Mouse (Mus musculus): ENCODE measurements around the gene Zic3. TPM values are rescaled to one million over a fixed set of nuclear protein-coding genes. Genes with fewer than 3 reads are reported as not detected.

Gene Zic3
- polyA plus RNA-seq, 1 experiment, result not detected

GRCm38 (mm10) chrX:58038061-58039007 lies 15.8 kb downstream of the Zic3 start:
- Histone ChIP-seq H3K9me3 (ENCODE audit: control insufficient read depth, low read length) (peaks cover 7% of the 10 kb centered on the region), H3K27me3 (ENCODE audit: control insufficient read depth) (peaks cover 47% of the 10 kb centered on the region), H3K4me1 (ENCODE audit: control insufficient read depth) (no peaks in the 10 kb centered on the region), H3K4me3 (replicated peaks) (no peak overlapping the region), H3K36me3 (ENCODE audit: control insufficient read depth) (no peaks in the 10 kb centered on the region)
- TF ChIP-seq TAL1 (IDR thresholded peaks at IDR 0.05; ENCODE audit: low read length) (no peak), GATA1 (IDR thresholded peaks at IDR 0.05; ENCODE audit: low read length) (no peak)

GRCm38 (mm10) chrX:58039703-58040102 lies 17.2 kb downstream of the Zic3 start:
- Histone ChIP-seq H3K27me3 (ENCODE audit: control insufficient read depth) (peaks cover 33% of the 10 kb centered on the region), H3K4me1 (ENCODE audit: control insufficient read depth) (no peaks in the 10 kb centered on the region), H3K36me3 (ENCODE audit: control insufficient read depth) (no peaks in the 10 kb centered on the region), H3K9me3 (ENCODE audit: control insufficient read depth, low read length) (peaks cover 7% of the 10 kb centered on the region), H3K4me3 (replicated peaks) (no peak overlapping the region)
- no peak for TF ChIP-seq GATA1 (IDR thresholded peaks at IDR 0.05; ENCODE audit: low read length)
- no peak for TF ChIP-seq TAL1 (IDR thresholded peaks at IDR 0.05; ENCODE audit: low read length)

- TF ChIP-seq GATA1 (IDR thresholded peaks at IDR 0.05; ENCODE audit: low read length) (no peak), TAL1 (IDR thresholded peaks at IDR 0.05; ENCODE audit: low read length) (no peak)
- H3K36me3 ChIP-seq (ENCODE audit: control insufficient read depth), result no peaks in the 10 kb centered on the region
- H3K4me1 ChIP-seq (ENCODE audit: control insufficient read depth), result no peaks in the 10 kb centered on the region
- no peak overlapping the region for H3K4me3 ChIP-seq (replicated peaks)
- peaks cover 7% of the 10 kb centered on the region for H3K9me3 ChIP-seq (ENCODE audit: control insufficient read depth, low read length)
- peaks cover 29% of the 10 kb centered on the region for H3K27me3 ChIP-seq (ENCODE audit: control insufficient read depth)
Observed at GRCm38 (mm10) chrX:58041865-58042264, 19.4 kb downstream of the Zic3 start.

GRCm38 (mm10) chrX:58042512-58042911 lies 20.0 kb downstream of the Zic3 start:
- Histone ChIP-seq H3K27me3 (ENCODE audit: control insufficient read depth) (peaks cover 25% of the 10 kb centered on the region), H3K9me3 (ENCODE audit: control insufficient read depth, low read length) (peaks cover 7% of the 10 kb centered on the region), H3K36me3 (ENCODE audit: control insufficient read depth) (no peaks in the 10 kb centered on the region), H3K4me1 (ENCODE audit: control insufficient read depth) (no peaks in the 10 kb centered on the region), H3K4me3 (replicated peaks) (no peak overlapping the region)
- TF ChIP-seq GATA1 (IDR thresholded peaks at IDR 0.05; ENCODE audit: low read length), result no peak
